Mouse (Mus musculus) brain, embryonic 14.5 days (tissue): Measurements from ENCODE around the gene Tepp. TPM values are rescaled to one million over a fixed set of nuclear protein-coding genes. Genes with fewer than 3 reads are reported as not detected.

ENCODE experiments used
- DNase-seq: peaks from one replicate; pipeline ENCODE4 v3.0.0-alpha.2; 2011; ENCODE audit warnings: low read depth
- CTCF ChIP-seq: fragments of 200-500 bp; IDR thresholded peaks from 2 replicates; pipeline ENCODE4 v1.5.1; 2012; ENCODE audit warnings: inconsistent platforms, mild to moderate bottlenecking, moderate library complexity, borderline replicate concordance; ENCODE audit not compliant: insufficient read depth, insufficient read length; ENCODE audit errors: extremely low read depth
- POLR2A ChIP-seq: fragments of 200-500 bp; IDR thresholded peaks from 2 replicates; pipeline ENCODE4 v1.6.1; 2012; ENCODE audit warnings: mild to moderate bottlenecking, inconsistent platforms, borderline replicate concordance; ENCODE audit not compliant: poor library complexity, insufficient read depth, insufficient read length, severe bottlenecking; ENCODE audit errors: extremely low read depth
- polyA plus RNA-seq: library from polyadenylated mRNA; depleted of rRNA; stranded (reverse); fragments of >200 nt; gene quantifications from 2 replicates; pipeline ENCODE4 v1.2.3, GENCODE M21; 2012; rRNA removed

Gene Tepp
- polyA plus RNA-seq, result 0.83 and 1.7 TPM in 2 replicates

- DNase-seq, result peak; percentile 46
- TF ChIP-seq POLR2A, result no peak
- TF ChIP-seq CTCF, result no peak
Measured at GRCm38 (mm10) chr8:95310342-95310970, at the start of gene Tepp. TSS of gene Tepp (plus strand) at chr8:95310566.

GRCm38 (mm10) chr8:95262181-95262580 is 48.2 kb upstream of the Tepp start:
- TF ChIP-seq POLR2A, result no peak
- no peak for TF ChIP-seq CTCF
- DNase-seq, result no peak

GRCm38 (mm10) chr8:95270501-95270900 is 39.9 kb upstream of the Tepp start:
- DNase-seq, result peak; percentile 67

GRCm38 (mm10) chr8:95271841-95272240 is 38.5 kb upstream of the Tepp start:
- TF ChIP-seq CTCF (no peak), POLR2A (no peak)
- no peak for DNase-seq

More at GRCm38 (mm10) chr8:95270501-95270900, 39.9 kb upstream of the Tepp start:
- no peak for TF ChIP-seq CTCF
- no peak for TF ChIP-seq POLR2A

- peak; percentile 42 for DNase-seq
Measured at GRCm38 (mm10) chr8:95272871-95273270, 37.5 kb upstream of the Tepp start.

GRCm38 (mm10) chr8:95281493-95281892 is 28.9 kb upstream of the Tepp start:
- peak; percentile 64 for DNase-seq
- TF ChIP-seq POLR2A (no peak), CTCF (0 out of 2 replicates have a peak, but pooled peaks have one; percentile 3)

More at GRCm38 (mm10) chr8:95272871-95273270, 37.5 kb upstream of the Tepp start:
- TF ChIP-seq POLR2A, result no peak
- TF ChIP-seq CTCF, result no peak

- no peak for DNase-seq
- TF ChIP-seq POLR2A, result no peak
- TF ChIP-seq CTCF, result no peak
Measured at GRCm38 (mm10) chr8:95289066-95289650, 21.2 kb upstream of the Tepp start.

- TF ChIP-seq CTCF, result no peak
- no peak for TF ChIP-seq POLR2A
- DNase-seq, result peak; percentile 26
Measured at GRCm38 (mm10) chr8:95293172-95293571, 17.2 kb upstream of the Tepp start.

GRCm38 (mm10) chr8:95293891-95294290 is 16.5 kb upstream of the Tepp start:
- peak; percentile 77 for DNase-seq
- TF ChIP-seq CTCF (no peak), POLR2A (no peak)

GRCm38 (mm10) chr8:95302410-95302809 is 8.0 kb upstream of the Tepp start:
- DNase-seq, result peak; percentile 58
- TF ChIP-seq POLR2A (no peak), CTCF (peak; percentile 63; the same call in 1 of the 2 replicates)

GRCm38 (mm10) chr8:95305526-95305925 is 4.8 kb upstream of the Tepp start:
- no peak for DNase-seq
- TF ChIP-seq CTCF (no peak), POLR2A (no peak)

GRCm38 (mm10) chr8:95306431-95306830 is 3.9 kb upstream of the Tepp start, which contains the start of gene Cngb1:
TSS of gene Cngb1 (minus strand) at chr8:95306585.
- TF ChIP-seq POLR2A (no peak), CTCF (no peak)
- DNase-seq, result no peak

GRCm38 (mm10) chr8:95312836-95313235 is 2.5 kb downstream of the Tepp start:
- DNase-seq, result no peak
- no peak for TF ChIP-seq POLR2A
- TF ChIP-seq CTCF, result no peak
